In genomic region chr5:114163117-114163696, GRCm38 (mm10) we compare ENCODE assay signal across 18 mouse cellular contexts. TPM values are rescaled to one million over a fixed set of nuclear protein-coding genes. Genes with fewer than 3 reads are reported as not detected.
A peak's percentile ranks its signal among the peaks of the same experiment; 100 is the strongest.
DNase-seq lines count a peak whose midpoint lies in the region; ATAC-seq and TF ChIP-seq lines count a peak whose summit lies in the region.
"Had no signal": no experiment of that assay in that cellular context is flagged by ENCODE, and none has a peak within 500 bp of the region (broad histone marks: within the 10 kb centered on the region; RNA-seq: fewer than 3 reads in every experiment).

No protein-coding gene starts in this region.

- 70% methylated on average over 6 of the region's 6 CpGs for WGBS in forebrain, embryonic 15.5 days
- WGBS in forebrain, embryonic 13.5 days = 80% methylated on average over 6 of the region's 6 CpGs

- H3K27ac ChIP-seq in forebrain, embryonic 15.5 days (replicated peaks) = peak overlapping the region; percentile 43; the same call in 1 of the 2 replicates
- H3K27ac ChIP-seq in forebrain, embryonic 13.5 days = no peak overlapping the region
- no peak overlapping the region for H3K27ac ChIP-seq in MEL (ENCODE audit: control insufficient read depth, low read depth, low read length)
- H3K27ac ChIP-seq: hindbrain, embryonic 14.5 days had no signal

- H3K9ac ChIP-seq in forebrain, embryonic 15.5 days (replicated peaks) = no peak overlapping the region
- no peak overlapping the region for H3K9ac ChIP-seq in forebrain, embryonic 13.5 days
- H3K9ac ChIP-seq in MEL (ENCODE audit: control insufficient read depth, low read depth, low read length, poor library complexity, severe bottlenecking) = no peak overlapping the region
- H3K9ac ChIP-seq: hindbrain, embryonic 14.5 days had no signal

- no peak for TF ChIP-seq POLR2A in MEL (IDR thresholded peaks at IDR 0.05; ENCODE audit: control insufficient read depth in 1 of 2, insufficient read depth in 1 of 2, low read depth in 1 of 2, low read length in 2 of 2, poor library complexity in 1 of 2)

- DNase-seq in layer of hippocampus, adult 11-12 months (ENCODE audit: low spot score) = peak; percentile 35
- no peak for DNase-seq in layer of hippocampus, postnatal 25 days (ENCODE audit: extremely low spot score in 1 of 2, low spot score in 1 of 2)
- peak; percentile 14 for DNase-seq in MEL (ENCODE audit: low read depth, low spot score)
- peak; percentile 22 to 24 for DNase-seq in left cerebral cortex, postnatal 36 days (ENCODE audit: low spot score in 2 of 2)
- no peak for DNase-seq in adrenal gland, postnatal 36 days
- no peak for DNase-seq in lung, postnatal 10 days
- DNase-seq: cerebellum, adult 18-20 months; heart, postnatal 10 days; liver; lung, adult 18-20 months; lung, postnatal 4 days had no signal

- TF ChIP-seq EP300 in MEL (IDR thresholded peaks at IDR 0.05; ENCODE audit: low read depth in 1 of 2, low read length in 2 of 2) = no peak

- H3K27me3 ChIP-seq in forebrain, embryonic 15.5 days = no peaks in the 10 kb centered on the region
- H3K27me3 ChIP-seq in forebrain, embryonic 13.5 days = no peaks in the 10 kb centered on the region
- H3K27me3 ChIP-seq in MEL (ENCODE audit: control insufficient read depth in 1 of 2, insufficient read depth in 2 of 2, low read length in 2 of 2) = no peaks in the 10 kb centered on the region
- H3K27me3 ChIP-seq: Patski had no signal

- no peak for ATAC-seq in forebrain, embryonic 15.5 days (replicated peaks)
- ATAC-seq in forebrain, embryonic 13.5 days = no peak
- ATAC-seq: intestine, embryonic 16.5 days had no signal

- H3K4me2 ChIP-seq in forebrain, embryonic 15.5 days (replicated peaks) = no peak overlapping the region
- H3K4me2 ChIP-seq in forebrain, embryonic 13.5 days = no peak overlapping the region
- H3K4me2 ChIP-seq: hindbrain, embryonic 14.5 days; midbrain, embryonic 11.5 days had no signal

- H3K36me3 ChIP-seq in forebrain, embryonic 15.5 days = no peaks in the 10 kb centered on the region
- no peaks in the 10 kb centered on the region for H3K36me3 ChIP-seq in forebrain, embryonic 13.5 days (ENCODE audit: poor library complexity, severe bottlenecking)
- peaks cover 0 to 5% of the 10 kb centered on the region in 2 experiments; a peak in 2 of 4 replicates for H3K36me3 ChIP-seq in MEL (ENCODE audit: control insufficient read depth in 1 of 2, insufficient read depth in 2 of 2, low read length in 2 of 2)

- no peaks in the 10 kb centered on the region for H3K79me2 ChIP-seq in MEL (ENCODE audit: control insufficient read depth, insufficient read depth, low read length, poor library complexity)

- H3K4me3 ChIP-seq in forebrain, embryonic 15.5 days = no peak overlapping the region
- H3K4me3 ChIP-seq in forebrain, embryonic 13.5 days = no peak overlapping the region
- 0 out of 4 replicates have a peak overlapping the region, but pooled peaks of 1 of the 2 experiments have one; percentile 12 for H3K4me3 ChIP-seq in MEL (ENCODE audit: control insufficient read depth in 1 of 2, insufficient read depth in 1 of 2, low read depth in 2 of 2, low read length in 2 of 2)

- H3K4me1 ChIP-seq in forebrain, embryonic 15.5 days = no peaks in the 10 kb centered on the region; the same call in 1 of the 2 replicates
- no peaks in the 10 kb centered on the region for H3K4me1 ChIP-seq in forebrain, embryonic 13.5 days
- peaks cover 2 to 9% of the 10 kb centered on the region in 2 experiments for H3K4me1 ChIP-seq in MEL (ENCODE audit: control insufficient read depth in 1 of 2, insufficient read depth in 2 of 2, low read length in 2 of 2)

- no peak for TF ChIP-seq RAD21 in MEL (IDR thresholded peaks at IDR 0.05; ENCODE audit: low read depth, low read length)

- H3K9me3 ChIP-seq in forebrain, embryonic 15.5 days = no peaks in the 10 kb centered on the region
- H3K9me3 ChIP-seq in forebrain, embryonic 13.5 days (replicated peaks) = no peaks in the 10 kb centered on the region
- no peaks in the 10 kb centered on the region for H3K9me3 ChIP-seq in MEL (replicated peaks; ENCODE audit: insufficient read depth, low read length)

- TF ChIP-seq CTCF in MEL (IDR thresholded peaks at IDR 0.05 in 2 of 3, conservative IDR thresholded peaks at IDR 0.05 in 1 of 3; ENCODE audit: control insufficient read depth in 1 of 3, insufficient read depth in 1 of 3, low read depth in 2 of 3, low read length in 3 of 3, poor library complexity in 1 of 3, severe bottlenecking in 1 of 3) = no peak

- intact Hi-C loops in left cerebral cortex, postnatal 36 days (cut with DNase I) = no loop called here

TF ChIP-seq in MEL, 35 proteins besides CTCF, POLR2A, EP300 and RAD21:
- TF ChIP-seq MYC (IDR thresholded peaks at IDR 0.05; ENCODE audit: low read depth, low read length) (no peak), MXI1 (IDR thresholded peaks at IDR 0.05; ENCODE audit: low read depth, low read length) (0 out of 2 replicates have a peak, but pooled peaks have one; percentile 35), CHD2 (IDR thresholded peaks at IDR 0.05; ENCODE audit: low read length) (no peak), MAX (IDR thresholded peaks at IDR 0.05; ENCODE audit: low read length) (no peak), GATA1 (IDR thresholded peaks at IDR 0.05; ENCODE audit: low read depth, low read length) (peak; percentile 32; the same call in 1 of the 2 replicates)

RNA-seq across cellular contexts. Expression of gene Acacb, which starts 16.9 kb away (rescaled TPM):
- 1.6 and 3.0 TPM in 2 replicates for polyA plus RNA-seq in forebrain, embryonic 15.5 days (2015; fragmentation: Nextera tagmentation; extraction: Ambion mirVana)
- 0.96 and 1.5 TPM in 2 replicates for polyA plus RNA-seq in forebrain, embryonic 13.5 days (2015; fragmentation: Nextera tagmentation; extraction: Ambion mirVana)
- total RNA-seq in layer of hippocampus, postnatal 25 days (2021) = 1 to 10 TPM; 6.1 to 6.5 TPM
- 1.9 and 2.0 TPM in 2 replicates for total RNA-seq in MEL (2012; rRNA removed)
- polyA plus RNA-seq in MEL (2012; ENCODE audit: insufficient read depth in 1 of 2, insufficient read length in 2 of 2, low read depth in 1 of 2, low replicate concordance in 2 of 2, missing spikeins in 1 of 2) = 1 to 10 TPM in 1 of 2 experiments, not detected in 1; 5.3 TPM
- total RNA-seq in left cerebral cortex, postnatal 36 days (2021) = 1 to 10 TPM; 3.9 to 6.9 TPM
- 100 to 1,000 TPM; 128 to 139 TPM for total RNA-seq in adrenal gland, postnatal 36 days (2021)
- total RNA-seq: neutrophil, adult 5-6 weeks had no signal

RNA-seq across cellular contexts. Expression of gene Ung, which starts 33.0 kb away (rescaled TPM):
- polyA plus RNA-seq in forebrain, embryonic 15.5 days (2015; fragmentation: Nextera tagmentation; extraction: Ambion mirVana) = 22.7 and 25.8 TPM in 2 replicates
- 45.3 and 46.6 TPM in 2 replicates for polyA plus RNA-seq in forebrain, embryonic 13.5 days (2015; fragmentation: Nextera tagmentation; extraction: Ambion mirVana)
- total RNA-seq in layer of hippocampus, postnatal 25 days (2021) = 1 to 10 TPM; 3.4 to 3.5 TPM
- 19.6 and 22.1 TPM in 2 replicates for total RNA-seq in MEL (2012; rRNA removed)
- 10 to 100 TPM in 1 of 2 experiments, not detected in 1; 62.2 TPM for polyA plus RNA-seq in MEL (2012; ENCODE audit: insufficient read depth in 1 of 2, insufficient read length in 2 of 2, low read depth in 1 of 2, low replicate concordance in 2 of 2, missing spikeins in 1 of 2)
- total RNA-seq in left cerebral cortex, postnatal 36 days (2021) = 1 to 10 TPM; 3.3 to 5.3 TPM
- 1 to 10 TPM; 4.0 to 5.5 TPM for total RNA-seq in adrenal gland, postnatal 36 days (2021)

RNA-seq across cellular contexts. Expression of gene Alkbh2, which starts 35.2 kb away (rescaled TPM):
- polyA plus RNA-seq in forebrain, embryonic 15.5 days (2015; fragmentation: Nextera tagmentation; extraction: Ambion mirVana) = 6.2 and 7.3 TPM in 2 replicates
- polyA plus RNA-seq in forebrain, embryonic 13.5 days (2015; fragmentation: Nextera tagmentation; extraction: Ambion mirVana) = 6.7 and 9.0 TPM in 2 replicates
- 1 to 10 TPM; 3.8 to 4.2 TPM for total RNA-seq in layer of hippocampus, postnatal 25 days (2021)
- total RNA-seq in MEL (2012; rRNA removed) = 15.2 and 15.7 TPM in 2 replicates
- 10 to 100 TPM in 1 of 2 experiments, not detected in 1; 22.6 TPM for polyA plus RNA-seq in MEL (2012; ENCODE audit: insufficient read depth in 1 of 2, insufficient read length in 2 of 2, low read depth in 1 of 2, low replicate concordance in 2 of 2, missing spikeins in 1 of 2)
- 1 to 10 TPM; 6.0 to 7.4 TPM for total RNA-seq in left cerebral cortex, postnatal 36 days (2021)
- total RNA-seq in adrenal gland, postnatal 36 days (2021) = 1 to 10 TPM; 7.0 to 7.6 TPM

Comparison
In these comparisons a context has a peak if more than half of its experiments do, and no peak if none do; other contexts are left out.
1. DNase-seq: peak in layer of hippocampus, adult 11-12 months (single experiment), MEL (single experiment) and left cerebral cortex, postnatal 36 days (2 of 2); none in layer of hippocampus, postnatal 25 days (0 of 2), adrenal gland, postnatal 36 days (0 of 2) and lung, postnatal 10 days (single experiment).
2. RNA of gene Acacb, which starts 16.9 kb away (total RNA-seq): 128 to 139 TPM in adrenal gland, postnatal 36 days; 3.9 to 6.9 TPM in left cerebral cortex, postnatal 36 days, 6.1 to 6.5 TPM in layer of hippocampus, postnatal 25 days and 1.9 to 2.0 TPM in MEL; every median in the first group is over 10 times any median in the second.